Mouse (Mus musculus): ENCODE results near the gene Gm13769. TPM values are rescaled to one million over a fixed set of nuclear protein-coding genes. Genes with fewer than 3 reads are reported as not detected.
"Not testable (repeated sequence)": the region's sequence is repeated elsewhere in the genome, so short reads cannot be mapped to it uniquely, and the experiment has no call there.

Gene Gm13769
- not detected in 2 replicates for polyA plus RNA-seq (2015; fragmentation: Nextera tagmentation; extraction: Ambion mirVana)

DNA sequence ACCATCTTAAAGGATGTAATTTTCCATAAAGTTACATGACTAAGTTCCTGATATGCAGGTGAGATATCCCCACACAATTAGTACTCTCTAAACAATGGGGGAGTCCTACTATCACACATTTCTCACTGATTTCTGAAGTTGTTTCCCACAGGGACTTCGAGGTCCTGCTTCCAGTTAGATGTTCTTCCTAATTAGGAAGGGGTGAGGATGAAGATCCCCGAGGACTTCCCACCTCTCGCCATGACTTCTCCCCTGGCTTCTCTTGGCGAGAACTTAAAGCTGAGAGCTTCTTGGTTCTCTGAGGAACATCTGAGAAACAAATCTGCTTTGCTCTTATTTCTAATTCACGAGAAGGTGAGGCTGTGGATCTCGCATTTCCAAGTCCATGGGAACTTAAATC lies at the start of gene Gm13769:
Gene Gm13769 (plus strand): TSS at position 301 of the 400 bp plus-strand sequence.
- H3K4me1 ChIP-seq; H3K9ac ChIP-seq; H3K36me3 ChIP-seq; H3K27ac ChIP-seq; H3K27me3 ChIP-seq; H3K4me3 ChIP-seq; H3K9me3 ChIP-seq; H3K4me2 ChIP-seq; ATAC-seq (ENCODE audit: insufficient number of reproducible peaks, low FRiP score, low TSS enrichment, low read depth): not testable (repeated sequence)
- whole genome bisulfite sequencing: no CpG with 5 or more reads among the region's 6 CpGs

DNA sequence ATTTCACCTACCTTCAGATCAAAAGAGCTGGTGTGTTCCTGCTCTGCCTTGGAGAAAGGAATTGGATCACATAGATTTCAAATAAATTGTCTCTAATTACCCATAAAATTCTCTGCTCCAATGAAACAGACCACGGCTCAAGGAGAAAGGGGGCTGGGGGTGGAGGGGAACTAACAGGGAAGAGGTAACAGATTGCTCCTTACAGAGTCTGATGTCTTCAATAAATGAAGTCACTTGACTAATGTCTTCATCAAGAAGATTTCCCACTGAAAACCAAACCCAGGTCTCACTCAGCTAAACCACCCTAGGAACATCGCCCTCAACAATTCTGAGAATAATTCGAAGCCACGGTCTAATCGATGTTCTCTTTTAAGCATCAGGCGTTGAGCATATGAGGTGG lies 29.3 kb upstream of the Gm13769 start, which contains the start of gene Olfr1272:
Gene Olfr1272 (minus strand): TSS at position 101 of the 400 bp plus-strand sequence.
- H3K4me2 ChIP-seq: no peak within 1 kb of the TSS
- H3K27ac ChIP-seq: no peak within 1 kb of the TSS
- no peaks in the 10 kb centered on the region for H3K4me1 ChIP-seq
- no peak for ATAC-seq (ENCODE audit: insufficient number of reproducible peaks, low FRiP score, low TSS enrichment, low read depth)
- no peak within 1 kb of the TSS for H3K9ac ChIP-seq
- no peaks in the 10 kb centered on the region for H3K36me3 ChIP-seq
- no peak within 1 kb of the TSS for H3K4me3 ChIP-seq
- no peaks in the 10 kb centered on the region for H3K27me3 ChIP-seq
- H3K9me3 ChIP-seq: no peaks in the 10 kb centered on the region
- 86% methylated on average over 6 of the region's 6 CpGs for WGBS

DNA sequence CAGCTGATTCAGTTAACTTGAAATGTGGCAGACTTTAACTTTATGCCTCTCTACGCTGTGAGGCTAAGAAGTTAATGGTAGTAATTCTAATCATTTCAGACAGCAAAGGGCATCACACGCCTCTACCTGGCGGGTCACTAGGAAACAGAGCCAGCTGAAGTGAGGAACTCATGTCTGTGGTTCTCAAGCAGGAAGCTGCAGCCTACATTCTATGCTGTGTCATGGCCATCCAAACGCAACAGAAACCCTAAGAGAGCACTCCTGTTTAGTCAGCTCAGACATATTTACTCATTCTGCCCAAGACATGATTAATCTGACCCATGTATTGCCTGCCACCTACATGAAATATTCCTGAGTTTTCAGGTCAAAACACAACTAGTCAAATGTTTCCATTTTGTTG lies 24.7 kb downstream of the Gm13769 start:
- H3K9ac ChIP-seq; H3K4me2 ChIP-seq; H3K9me3 ChIP-seq; H3K4me3 ChIP-seq; H3K27me3 ChIP-seq; H3K36me3 ChIP-seq; H3K27ac ChIP-seq; H3K4me1 ChIP-seq; ATAC-seq (ENCODE audit: insufficient number of reproducible peaks, low FRiP score, low TSS enrichment, low read depth): not testable (repeated sequence)
- no CpG with 5 or more reads among the region's 4 CpGs for WGBS

DNA sequence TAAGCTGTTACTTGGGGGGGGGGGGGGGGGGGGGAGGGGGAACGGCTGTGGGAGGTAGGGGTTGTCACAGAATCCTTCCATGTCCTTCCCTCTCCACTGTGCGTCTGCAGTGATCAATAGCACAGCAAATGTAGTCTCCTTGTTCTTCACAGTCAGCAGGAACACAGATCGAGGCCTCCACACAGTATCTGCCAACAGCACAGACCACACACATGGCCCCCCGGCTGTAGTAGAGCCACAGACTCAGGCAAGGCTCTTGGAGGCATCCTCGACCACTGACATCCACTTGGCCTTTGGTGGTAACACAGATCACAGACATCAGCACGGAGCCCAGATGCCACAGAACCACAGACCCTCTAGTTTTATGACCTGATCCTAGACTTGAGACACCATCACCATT lies 29.0 kb downstream of the Gm13769 start:
- H3K9me3 ChIP-seq; H3K4me3 ChIP-seq; H3K27ac ChIP-seq; H3K36me3 ChIP-seq; ATAC-seq (ENCODE audit: insufficient number of reproducible peaks, low FRiP score, low TSS enrichment, low read depth); H3K9ac ChIP-seq; H3K27me3 ChIP-seq; H3K4me2 ChIP-seq; H3K4me1 ChIP-seq: not testable (repeated sequence)
- no CpG with 5 or more reads among the region's 6 CpGs for WGBS

DNA sequence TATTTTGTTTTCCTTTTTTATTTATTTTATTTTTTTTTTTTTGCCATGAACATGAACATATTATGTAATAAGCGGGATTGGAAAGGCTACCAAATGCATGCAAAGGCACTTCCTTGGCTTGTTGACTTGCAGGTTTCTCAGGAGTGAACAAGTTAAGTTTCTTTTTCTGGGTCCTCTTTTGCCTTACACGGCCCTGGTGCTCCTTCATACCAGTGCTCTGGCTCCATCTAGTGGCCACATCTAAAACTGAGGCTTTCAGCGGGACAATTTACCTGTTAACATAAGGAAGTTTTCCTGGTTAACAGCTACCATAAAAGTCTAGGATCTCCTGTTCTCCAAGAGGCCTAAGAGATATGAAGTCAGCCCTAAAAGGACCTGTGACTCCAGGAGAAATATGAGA lies 29.5 kb downstream of the Gm13769 start:
- not testable (repeated sequence) for H3K36me3 ChIP-seq; H3K4me2 ChIP-seq; H3K4me1 ChIP-seq; H3K27me3 ChIP-seq; H3K4me3 ChIP-seq; H3K9ac ChIP-seq; ATAC-seq (ENCODE audit: insufficient number of reproducible peaks, low FRiP score, low TSS enrichment, low read depth); H3K9me3 ChIP-seq; H3K27ac ChIP-seq
- no CpG with 5 or more reads among the region's 3 CpGs for WGBS

DNA sequence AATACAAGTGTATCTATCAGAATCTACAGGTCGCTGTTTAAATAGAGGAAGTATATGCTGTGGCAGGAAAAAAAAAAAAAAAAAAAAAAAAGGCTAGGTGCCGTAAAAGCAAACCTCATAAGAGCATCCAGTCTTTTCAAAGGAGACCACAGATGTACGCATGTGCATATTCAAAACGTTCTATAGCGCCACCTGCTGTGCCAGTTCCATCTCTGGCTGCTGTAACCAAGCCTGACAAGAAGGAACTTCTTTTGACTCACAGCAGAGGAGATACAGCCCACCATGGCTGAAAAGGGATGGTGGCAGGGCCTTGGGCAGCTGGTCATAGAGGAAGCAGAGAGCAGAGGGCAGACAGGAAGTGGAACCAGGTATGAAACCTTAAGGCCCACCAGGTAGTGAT lies 37.2 kb downstream of the Gm13769 start:
- not testable (repeated sequence) for H3K9me3 ChIP-seq; H3K4me1 ChIP-seq; ATAC-seq (ENCODE audit: insufficient number of reproducible peaks, low FRiP score, low TSS enrichment, low read depth); H3K36me3 ChIP-seq; H3K4me2 ChIP-seq; H3K27ac ChIP-seq; H3K9ac ChIP-seq; H3K27me3 ChIP-seq; H3K4me3 ChIP-seq
- no CpG with 5 or more reads among the region's 5 CpGs for WGBS

DNA sequence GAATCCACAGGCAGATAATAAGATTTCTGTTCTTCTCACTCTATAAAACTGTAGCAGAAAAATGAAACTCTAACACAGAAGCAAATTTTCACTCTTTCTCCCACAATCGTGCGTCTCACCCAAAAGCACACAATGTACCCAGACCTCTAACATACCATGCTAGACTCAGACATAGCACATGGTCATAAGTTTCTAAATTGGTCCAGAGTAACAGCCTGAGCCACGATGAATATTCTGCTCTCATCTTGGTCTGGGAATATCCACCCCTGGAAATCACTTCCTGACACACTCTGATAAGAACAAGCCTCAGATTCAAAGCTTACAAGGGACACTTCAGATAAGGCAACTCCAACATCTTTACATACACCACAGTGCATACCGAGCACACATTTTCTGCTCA lies 38.2 kb downstream of the Gm13769 start:
- not testable (repeated sequence) for ATAC-seq (ENCODE audit: insufficient number of reproducible peaks, low FRiP score, low TSS enrichment, low read depth)

More for the DNA sequence above, 38.2 kb downstream of the Gm13769 start:
- H3K4me2 ChIP-seq, H3K4me1 ChIP-seq, H3K9ac ChIP-seq, H3K27ac ChIP-seq, H3K36me3 ChIP-seq, H3K9me3 ChIP-seq, H3K27me3 ChIP-seq, H3K4me3 ChIP-seq: not testable (repeated sequence)
- no CpG with 5 or more reads among the region's 4 CpGs for WGBS

Other genes starting within 250 kb of the Gm13769 start
- not detected in 2 replicates for gene Olfr1269, start 200.8 kb upstream of the Gm13769 start, polyA plus RNA-seq (2015; fragmentation: Nextera tagmentation; extraction: Ambion mirVana)
- not detected in 2 replicates for gene Olfr32, start 179.9 kb upstream of the Gm13769 start, polyA plus RNA-seq (2015; fragmentation: Nextera tagmentation; extraction: Ambion mirVana)
- not detected in 2 replicates for gene Olfr1270, start 169.1 kb upstream of the Gm13769 start, polyA plus RNA-seq (2015; fragmentation: Nextera tagmentation; extraction: Ambion mirVana)
- not detected in 2 replicates for gene Olfr1506, start 97.7 kb upstream of the Gm13769 start, polyA plus RNA-seq (2015; fragmentation: Nextera tagmentation; extraction: Ambion mirVana)
- not detected in 2 replicates for gene Olfr142, start 64.6 kb upstream of the Gm13769 start, polyA plus RNA-seq (2015; fragmentation: Nextera tagmentation; extraction: Ambion mirVana)
- gene Olfr1271, start 51.2 kb upstream of the Gm13769 start, polyA plus RNA-seq (2015; fragmentation: Nextera tagmentation; extraction: Ambion mirVana): not detected in 2 replicates
- not detected in 2 replicates for gene Olfr1272, start 29.4 kb upstream of the Gm13769 start, polyA plus RNA-seq (2015; fragmentation: Nextera tagmentation; extraction: Ambion mirVana)
- gene Olfr1274-ps, start 76.5 kb downstream of the Gm13769 start, polyA plus RNA-seq (2015; fragmentation: Nextera tagmentation; extraction: Ambion mirVana): not detected in 2 replicates